20 mouse cellular contexts compared by ENCODE assay signal in genomic region chrX:76780044-76780443, GRCm38 (mm10).
"Had no signal": no experiment of that assay in that cellular context is flagged by ENCODE, and none has a peak within 500 bp of the region (broad histone marks: within the 10 kb centered on the region; RNA-seq: fewer than 3 reads in every experiment).

No protein-coding gene starts in this region.

- H3K4me2 ChIP-seq: lung, embryonic 15.5 days; midbrain, embryonic 11.5 days; midbrain, embryonic 13.5 days; midbrain, embryonic 15.5 days; neural tube, embryonic 13.5 days; neural tube, embryonic 15.5 days had no signal

- H3K4me1 ChIP-seq: lung, embryonic 15.5 days; megakaryocyte, embryonic 14.5 days; midbrain, embryonic 13.5 days; midbrain, embryonic 15.5 days; neural tube, embryonic 13.5 days; neural tube, embryonic 15.5 days had no signal

- H3K4me3 ChIP-seq: lung, embryonic 15.5 days; megakaryocyte, embryonic 14.5 days; midbrain, embryonic 13.5 days; midbrain, embryonic 15.5 days; neural tube, embryonic 13.5 days; neural tube, embryonic 15.5 days had no signal

- H3K36me3 ChIP-seq: lung, embryonic 15.5 days; midbrain, embryonic 13.5 days; midbrain, embryonic 15.5 days; neural tube, embryonic 13.5 days; neural tube, embryonic 15.5 days had no signal

- DNase-seq: lung, adult 2 months; lung, postnatal 14 days; lung, postnatal 36 days; retina, postnatal 1 day; right cerebral cortex, adult 18-20 months; right cerebral cortex, postnatal 25 days; right cerebral cortex, postnatal 4 days; spleen, adult 18-20 months; thymus, adult 18-20 months; thymus, postnatal 14 days; thymus, postnatal 36 days had no signal

- H3K27ac ChIP-seq: lung, embryonic 15.5 days; macrophage; midbrain, embryonic 13.5 days; midbrain, embryonic 15.5 days; neural tube, embryonic 13.5 days; neural tube, embryonic 15.5 days had no signal

- H3K9me3 ChIP-seq: lung, embryonic 15.5 days; midbrain, embryonic 13.5 days; midbrain, embryonic 15.5 days; neural tube, embryonic 13.5 days; neural tube, embryonic 15.5 days had no signal

- ATAC-seq: lung, postnatal 0 days; midbrain, embryonic 13.5 days; midbrain, embryonic 15.5 days had no signal

- H3K9ac ChIP-seq: lung, embryonic 15.5 days; midbrain, embryonic 13.5 days; midbrain, embryonic 15.5 days; neural tube, embryonic 13.5 days; neural tube, embryonic 15.5 days had no signal

- H3K27me3 ChIP-seq: lung, embryonic 15.5 days; midbrain, embryonic 13.5 days; midbrain, embryonic 15.5 days; neural tube, embryonic 13.5 days; neural tube, embryonic 15.5 days had no signal
